Mouse (Mus musculus) kidney, adult 2 months (tissue): Measurements from ENCODE around the gene Agbl4. TPM values are rescaled to one million over a fixed set of nuclear protein-coding genes. Genes with fewer than 3 reads are reported as not detected.

Experiments used
- DNase-seq: peaks from one replicate; pipeline ENCODE4 v3.0.0; 2021
- H3K27ac ChIP-seq: fragments of 200-500 bp; 2 replicates; pipeline ENCODE4 v1.5.1; 2012; ENCODE audit warnings: low read depth, low read length, control low read depth, inconsistent platforms; ENCODE audit not compliant: insufficient read depth
- H3K27me3 ChIP-seq: fragments of 200-500 bp; replicated peaks from 2 replicates; pipeline ENCODE4 v1.6.1; 2012; ENCODE audit warnings: mild to moderate bottlenecking, moderate library complexity, low read length, inconsistent platforms; ENCODE audit not compliant: control insufficient read depth, insufficient read depth
- H3K36me3 ChIP-seq: fragments of 200-500 bp; 2 replicates; pipeline ENCODE4 v1.6.1; 2012; ENCODE audit warnings: mild to moderate bottlenecking, moderate library complexity, low read length, inconsistent platforms; ENCODE audit not compliant: control insufficient read depth, insufficient read depth
- H3K4me1 ChIP-seq: fragments of 200-500 bp; 2 replicates; pipeline ENCODE4 v1.6.1; 2011; ENCODE audit warnings: low read length; ENCODE audit not compliant: control insufficient read depth, insufficient read depth
- H3K4me3 ChIP-seq: fragments of 200-500 bp; 2 replicates; pipeline ENCODE4 v1.5.1; 2011; ENCODE audit warnings: mild to moderate bottlenecking, low read depth, low read length, control low read depth; ENCODE audit not compliant: insufficient read depth
- CTCF ChIP-seq: fragments of 200-500 bp; conservative IDR thresholded peaks from 2 replicates; pipeline ENCODE4 v1.5.1; 2011; ENCODE audit warnings: low read depth, mild to moderate bottlenecking, control low read depth, low read length, moderate library complexity, mixed read lengths; ENCODE audit not compliant: insufficient read depth, insufficient read length
- POLR2A ChIP-seq: fragments of 200-500 bp; IDR thresholded peaks from one replicate; pipeline ENCODE4 v1.6.1; 2011; ENCODE audit warnings: low read depth, low read length, control low read depth
- WGBS: fragments of 180-500 bp; shearing (Covaris S2); methylation state at CpG from one replicate; pipeline ENCODE4 v1.1.7; 2018; 5-methylcytosine and 5-hydroxymethylcytosine counted together
- polyA plus RNA-seq: library from polyadenylated mRNA; depleted of rRNA; stranded (reverse); fragments of >200 nt; gene quantifications from 2 replicates; pipeline ENCODE4 v1.2.3, GENCODE M21; 2012

Agbl4 gene
- polyA plus RNA-seq, 1 experiment = 0.16 TPM

DNA sequence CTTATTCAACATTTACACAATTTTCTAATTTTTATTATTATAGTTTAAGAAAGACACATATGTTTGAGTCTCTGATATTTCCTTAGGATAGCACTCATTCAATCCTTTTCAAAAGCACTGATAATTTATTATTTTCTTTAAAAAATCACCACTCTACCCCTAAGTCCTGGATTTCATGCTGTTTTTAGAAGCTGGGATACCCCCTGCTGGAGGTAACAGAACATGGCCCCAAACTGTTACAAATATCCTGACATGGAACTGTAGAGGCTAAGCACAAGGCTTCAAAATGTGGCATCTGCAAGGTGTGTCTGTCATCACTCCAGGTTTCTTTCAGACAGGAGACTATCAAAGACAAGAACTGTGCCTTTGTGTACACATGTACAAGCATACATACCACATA, 859.5 kb downstream of the Agbl4 start:
- Histone ChIP-seq H3K4me1 (no peaks in the 10 kb centered on the region), H3K4me3 (no peak overlapping the region), H3K36me3 (no peaks in the 10 kb centered on the region), H3K27me3 (no peaks in the 10 kb centered on the region), H3K27ac (no peak overlapping the region)
- DNase-seq = no peak
- TF ChIP-seq POLR2A (no peak), CTCF (no peak)

DNA sequence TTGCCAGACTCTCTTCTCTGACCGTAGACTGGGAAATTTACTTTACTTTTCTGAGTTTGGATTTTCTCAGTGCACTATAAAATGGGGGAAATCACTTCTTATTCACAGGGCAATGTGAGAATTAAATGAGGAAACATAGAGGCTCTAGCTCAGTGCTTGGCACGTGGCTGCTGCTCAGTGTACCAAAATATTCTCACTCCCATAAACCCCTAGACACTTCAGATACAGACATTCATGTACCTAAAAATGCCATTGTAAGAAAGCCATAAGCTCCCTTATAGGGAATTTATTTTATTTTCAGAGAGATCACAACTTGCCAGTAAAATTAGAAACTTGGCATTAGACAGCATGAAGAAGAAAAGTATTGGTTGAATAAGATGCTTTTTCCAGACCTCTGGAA, 883.5 kb downstream of the Agbl4 start:
- no peaks in the 10 kb centered on the region for H3K27me3 ChIP-seq
- H3K4me3 ChIP-seq = no peak overlapping the region
- H3K36me3 ChIP-seq = no peaks in the 10 kb centered on the region
- TF ChIP-seq POLR2A (no peak), CTCF (no peak)
- H3K4me1 ChIP-seq = no peaks in the 10 kb centered on the region
- 66% methylated on average over 2 of the region's 2 CpGs for WGBS
- H3K27ac ChIP-seq = no peak overlapping the region
- no peak for DNase-seq

DNA sequence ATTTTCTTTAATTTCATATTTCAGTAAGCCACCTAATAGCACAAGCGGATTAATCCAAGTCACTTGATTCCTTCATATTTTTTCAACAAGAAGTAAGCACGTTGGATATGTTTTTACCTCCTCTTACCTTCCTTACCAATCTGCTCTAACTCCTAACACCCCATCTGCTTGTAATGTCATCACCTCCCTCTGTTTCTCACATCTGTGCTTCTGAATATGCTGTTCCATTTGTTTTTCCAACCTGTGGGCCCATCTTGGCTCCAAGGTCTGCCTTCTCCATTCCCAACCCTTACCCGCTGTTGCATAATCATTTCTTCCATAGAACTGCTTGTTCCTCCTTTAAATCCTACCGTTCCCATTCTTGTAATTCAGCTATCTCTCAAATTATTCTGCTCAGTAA, 884.4 kb downstream of the Agbl4 start:
- H3K36me3 ChIP-seq = no peaks in the 10 kb centered on the region
- no peaks in the 10 kb centered on the region for H3K27me3 ChIP-seq
- no peak overlapping the region for H3K27ac ChIP-seq
- H3K4me3 ChIP-seq = no peak overlapping the region
- no peaks in the 10 kb centered on the region for H3K4me1 ChIP-seq
- TF ChIP-seq CTCF = no peak
- no peak for TF ChIP-seq POLR2A
- DNase-seq = no peak
- 85% methylated on average over 4 of the region's 4 CpGs for WGBS

DNA sequence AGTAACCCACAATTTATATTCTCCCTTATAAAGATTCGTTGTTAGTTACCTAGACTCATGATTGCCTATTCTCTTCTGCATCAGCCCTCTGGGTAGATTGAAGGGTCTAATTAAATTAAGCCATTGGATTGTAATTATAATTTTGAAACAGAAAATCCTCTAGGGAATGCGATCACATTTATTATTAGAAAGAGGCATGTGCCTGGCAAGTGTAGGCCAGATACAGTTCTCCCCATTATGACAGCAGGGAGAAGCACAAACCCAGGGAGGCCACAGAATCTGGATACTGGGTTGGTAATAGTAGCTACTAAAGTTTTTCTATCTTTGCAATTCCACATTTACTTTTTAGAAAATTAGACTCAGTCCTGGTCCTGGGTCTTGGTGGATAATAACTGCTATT, 887.2 kb downstream of the Agbl4 start:
- Histone ChIP-seq H3K4me3 (no peak overlapping the region), H3K27ac (no peak overlapping the region), H3K27me3 (no peaks in the 10 kb centered on the region), H3K36me3 (no peaks in the 10 kb centered on the region), H3K4me1 (no peaks in the 10 kb centered on the region)
- WGBS = 90% methylated on average over 2 of the region's 2 CpGs
- TF ChIP-seq POLR2A (no peak), CTCF (no peak)
- DNase-seq = no peak

DNA sequence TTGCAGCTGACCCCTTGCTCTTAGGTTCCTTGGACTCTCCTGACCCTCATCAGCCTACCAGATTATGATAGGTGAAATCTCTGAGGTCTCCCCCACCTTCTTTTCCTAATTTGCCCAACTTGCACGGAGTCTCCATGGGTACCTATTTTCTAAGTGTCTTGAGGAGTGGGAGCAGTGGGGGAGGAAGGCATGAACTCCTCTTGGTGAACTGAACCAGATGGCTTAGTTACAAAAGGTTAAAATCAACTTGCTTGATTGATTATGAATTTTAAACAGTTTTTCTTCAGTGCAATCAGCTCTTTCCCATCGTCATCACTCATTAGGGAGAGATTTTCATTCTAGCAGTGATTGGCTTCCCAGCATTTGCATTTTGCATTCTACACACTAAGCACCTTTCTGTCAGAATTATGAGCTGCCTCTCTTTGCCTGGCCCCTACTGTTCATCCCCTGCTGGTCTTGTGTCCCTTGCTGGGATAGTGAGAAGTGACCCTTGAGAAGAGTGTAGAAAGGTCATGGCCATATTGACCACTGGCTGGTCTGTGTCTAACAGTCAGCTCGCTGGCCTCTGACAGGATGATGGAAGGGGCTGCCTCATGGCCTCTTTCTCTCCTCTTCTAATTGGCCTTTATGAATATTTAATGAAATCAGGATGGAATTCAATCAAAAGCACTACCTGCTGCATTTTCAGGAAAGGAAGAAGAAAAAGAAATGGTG, 897.2 kb downstream of the Agbl4 start:
- H3K27ac ChIP-seq = no peak overlapping the region
- H3K4me3 ChIP-seq = no peak overlapping the region
- H3K36me3 ChIP-seq = no peaks in the 10 kb centered on the region
- no peaks in the 10 kb centered on the region for H3K4me1 ChIP-seq
- no peak for DNase-seq
- no peak for TF ChIP-seq CTCF
- TF ChIP-seq POLR2A = no peak
- H3K27me3 ChIP-seq = no peaks in the 10 kb centered on the region
- WGBS = 62% methylated on average over 3 of the region's 3 CpGs

DNA sequence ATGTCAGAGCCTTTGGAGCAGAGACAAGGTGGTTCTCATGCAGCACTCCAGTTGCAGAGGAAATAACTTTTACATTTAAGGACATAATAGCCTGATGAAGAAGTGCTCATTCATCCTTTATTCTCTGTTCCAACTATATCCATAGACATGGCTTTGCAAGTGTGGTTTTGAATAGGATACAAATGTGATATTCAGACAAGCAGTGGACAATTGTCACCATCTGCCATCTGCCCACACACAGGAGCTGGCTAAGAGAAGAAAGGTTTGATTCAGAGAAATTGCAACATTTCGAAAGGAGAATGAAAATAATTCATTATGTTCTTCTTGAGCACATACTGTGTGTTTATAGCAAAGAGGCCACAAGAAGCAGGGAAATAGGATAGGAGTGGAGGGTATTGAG, 909.1 kb downstream of the Agbl4 start:
- H3K4me1 ChIP-seq = no peaks in the 10 kb centered on the region
- no peaks in the 10 kb centered on the region for H3K27me3 ChIP-seq
- H3K36me3 ChIP-seq = no peaks in the 10 kb centered on the region
- no peak for DNase-seq
- no peak overlapping the region for H3K27ac ChIP-seq
- H3K4me3 ChIP-seq = no peak overlapping the region
- no peak for TF ChIP-seq POLR2A
- no peak for TF ChIP-seq CTCF
- WGBS = 81% methylated on average over 1 of the region's 1 CpGs

DNA sequence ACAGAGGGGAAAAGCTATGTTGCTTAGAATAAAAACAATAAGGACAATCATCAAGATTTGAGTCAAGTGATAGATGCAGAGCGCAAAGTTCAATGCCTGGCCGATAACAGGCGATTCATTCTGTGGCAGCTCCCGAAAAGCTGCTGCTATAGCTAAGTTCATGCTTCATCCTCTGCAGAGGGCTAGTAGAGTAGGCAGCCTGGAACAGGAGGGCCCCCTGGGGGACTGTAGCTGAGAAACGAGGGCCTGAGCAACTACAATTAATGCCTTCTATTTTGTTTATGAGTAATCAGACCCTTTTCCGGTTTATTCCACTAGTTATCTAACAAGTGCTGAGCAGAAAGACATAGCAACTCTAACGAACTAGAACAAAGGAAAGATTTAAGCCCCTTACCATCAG, 909.7 kb downstream of the Agbl4 start:
- 69% methylated on average over 7 of the region's 7 CpGs for WGBS
- H3K27me3 ChIP-seq = no peaks in the 10 kb centered on the region
- H3K27ac ChIP-seq = no peak overlapping the region
- no peak overlapping the region for H3K4me3 ChIP-seq
- H3K36me3 ChIP-seq = no peaks in the 10 kb centered on the region
- DNase-seq = no peak
- TF ChIP-seq POLR2A (no peak), CTCF (no peak)
- no peaks in the 10 kb centered on the region for H3K4me1 ChIP-seq
